Mouse (Mus musculus) hindbrain, postnatal 0 days (tissue): ENCODE data around the gene Stil. TPM values are rescaled to one million over a fixed set of nuclear protein-coding genes. Genes with fewer than 3 reads are reported as not detected.

Source experiments
- ATAC-seq: fragments of 200-750 bp; cut with Nextera tagmentation; 2 replicates; pipeline ENCODE4 v1.8.0; 2017; ENCODE audit warnings: mild to moderate bottlenecking, moderate TSS enrichment, moderate library complexity
- DNase-seq: peaks from one replicate; pipeline ENCODE4 v3.0.0-alpha.2; 2015; ENCODE audit warnings: low spot score
- H3K27ac ChIP-seq: fragments of 300-500 bp; sonication (generic); 2 replicates; pipeline ENCODE4 v1.5.1; 2014; ENCODE audit warnings: mild to moderate bottlenecking
- H3K27me3 ChIP-seq: fragments of 300-500 bp; sonication (generic); 2 replicates; pipeline ENCODE4 v1.6.1; 2014; ENCODE audit warnings: low read length, mixed read lengths; ENCODE audit not compliant: insufficient read depth
- H3K36me3 ChIP-seq: fragments of 300-500 bp; sonication (generic); 2 replicates; pipeline ENCODE4 v1.6.1; 2014; ENCODE audit warnings: low read length, mixed read lengths; ENCODE audit not compliant: insufficient read depth
- H3K4me1 ChIP-seq: fragments of 300-500 bp; sonication (generic); 2 replicates; pipeline ENCODE4 v1.6.1; 2014; ENCODE audit warnings: antibody characterized with exemption, low read length, mixed read lengths; ENCODE audit not compliant: insufficient read depth
- H3K4me2 ChIP-seq: fragments of 300-500 bp; sonication (generic); 2 replicates; pipeline ENCODE4 v1.6.1; 2014; ENCODE audit warnings: low read depth, mild to moderate bottlenecking, low read length, moderate library complexity, mixed read lengths
- H3K4me3 ChIP-seq: fragments of 300-500 bp; sonication (generic); 2 replicates; pipeline ENCODE4 v1.5.1; 2014; ENCODE audit warnings: low read length
- H3K9ac ChIP-seq: fragments of 300-500 bp; sonication (generic); replicated peaks from 2 replicates; pipeline ENCODE4 v1.6.1; 2014; ENCODE audit warnings: mild to moderate bottlenecking, low read length, moderate library complexity, mixed read lengths
- H3K9me3 ChIP-seq: fragments of 300-500 bp; sonication (generic); 2 replicates; pipeline ENCODE4 v1.6.1; 2016; ENCODE audit warnings: low read length, mixed read lengths
- CTCF ChIP-seq: IDR thresholded peaks from 2 replicates; pipeline ENCODE4 v1.5.1; 2016; ENCODE audit warnings: antibody characterized with exemption, control low read depth, low read depth
- WGBS: fragments of 180-500 bp; shearing (Covaris S2); extraction: QIAGEN DNeasy Blood & Tissue Kit; methylation state at CpG from one replicate; pipeline ENCODE4 v1.1.7; 2014; 5-methylcytosine and 5-hydroxymethylcytosine counted together
- polyA plus RNA-seq: library from polyadenylated mRNA; unstranded; fragments of >200 nt; fragmentation: Nextera tagmentation; extraction: Ambion mirVana; gene quantifications from 2 replicates; pipeline ENCODE4 v1.2.1, GENCODE M21; 2015
- total RNA-seq: library from RNA; depleted of rRNA; stranded (reverse); fragments of >200 nt; gene quantifications from 2 replicates; pipeline ENCODE4 v1.2.3, GENCODE M21; 2014

Gene Stil
- total and polyA plus RNA-seq, 2 experiments from 2014 or later: 2.3 to 2.8 TPM

DNA sequence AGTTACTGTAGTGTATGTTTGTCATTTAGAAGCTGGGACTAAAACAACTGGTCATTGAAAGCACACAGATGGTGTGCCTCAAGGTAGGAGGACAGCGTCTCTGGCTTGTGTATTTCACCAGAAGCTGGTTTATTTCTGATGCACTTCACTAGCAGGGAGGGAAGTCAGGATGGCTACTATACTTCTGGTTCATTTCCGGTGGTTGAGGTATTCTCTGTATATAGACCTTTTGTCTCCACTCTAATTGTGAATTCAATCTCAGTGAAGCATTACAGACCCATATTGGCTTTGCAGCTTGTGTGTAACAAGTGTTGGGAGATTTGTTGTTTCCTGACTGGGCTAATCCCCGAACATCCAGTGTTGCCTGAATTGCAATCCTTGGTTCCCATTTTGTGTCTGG, 60.8 kb downstream of the Stil start:
- Histone ChIP-seq H3K27ac (no peak overlapping the region), H3K4me1 (no peaks in the 10 kb centered on the region), H3K9ac (no peak overlapping the region), H3K36me3 (no peaks in the 10 kb centered on the region), H3K4me2 (peak overlapping the region; percentile 6; the same call in 1 of the 2 replicates), H3K9me3 (no peaks in the 10 kb centered on the region), H3K4me3 (no peak overlapping the region), H3K27me3 (peaks cover 60% of the 10 kb centered on the region)
- no peak for DNase-seq
- no peak for ATAC-seq
- WGBS: 14% methylated on average over 3 of the region's 3 CpGs
- TF ChIP-seq CTCF: no peak

GRCm38 (mm10) chr4:115062540-115062874, 62.5 kb downstream of the Stil start:
- H3K4me1 ChIP-seq: no peaks in the 10 kb centered on the region
- peak overlapping the region; percentile 73 for H3K4me2 ChIP-seq
- peaks cover 64% of the 10 kb centered on the region for H3K27me3 ChIP-seq
- H3K9ac ChIP-seq: no peak overlapping the region
- H3K9me3 ChIP-seq: no peaks in the 10 kb centered on the region
- no peaks in the 10 kb centered on the region for H3K36me3 ChIP-seq
- H3K4me3 ChIP-seq: peak overlapping the region; percentile 47
- TF ChIP-seq CTCF: no peak
- DNase-seq: no peak
- no peak for ATAC-seq
- H3K27ac ChIP-seq: no peak overlapping the region
- under 1% methylated on average over 9 of the region's 9 CpGs for WGBS

DNA sequence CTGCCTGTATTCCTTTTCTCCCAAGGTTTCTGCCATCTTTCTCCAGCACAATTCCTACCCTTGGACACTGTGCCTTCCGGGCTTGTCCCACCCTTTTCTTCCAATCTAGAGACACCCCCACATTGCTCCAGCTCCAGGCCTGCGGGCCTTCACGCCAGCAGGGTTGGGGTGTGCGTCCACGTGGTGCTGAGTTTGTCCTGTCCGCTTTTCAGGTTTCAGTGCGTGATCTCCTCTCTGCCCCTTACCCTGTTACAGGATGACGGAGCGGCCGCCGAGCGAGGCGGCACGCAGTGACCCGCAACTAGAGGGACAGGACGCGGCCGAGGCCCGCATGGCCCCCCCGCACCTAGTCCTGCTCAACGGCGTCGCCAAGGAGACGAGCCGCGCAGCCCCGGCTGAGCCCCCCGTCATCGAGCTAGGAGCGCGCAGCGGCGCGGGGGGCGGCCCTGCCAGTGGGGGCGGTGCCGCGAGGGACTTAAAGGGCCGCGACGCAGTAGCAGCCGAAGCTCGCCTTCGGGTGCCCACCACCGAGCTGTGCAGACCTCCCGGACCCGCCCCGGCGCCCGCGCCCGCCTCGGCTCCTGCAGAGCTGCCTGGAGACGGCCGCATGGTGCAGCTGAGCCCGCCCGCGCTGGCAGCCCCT, 63.0 kb downstream of the Stil start:
- 1% methylated on average over 48 of the region's 58 CpGs for WGBS
- H3K9ac ChIP-seq: peak overlapping the region; percentile 25
- DNase-seq (peak; percentile 55), ATAC-seq (peak; percentile 80)
- TF ChIP-seq CTCF: no peak
- H3K36me3 ChIP-seq: no peaks in the 10 kb centered on the region
- H3K4me1 ChIP-seq: no peaks in the 10 kb centered on the region
- peaks cover 59% of the 10 kb centered on the region for H3K27me3 ChIP-seq
- H3K4me2 ChIP-seq: peak overlapping the region; percentile 73
- no peaks in the 10 kb centered on the region for H3K9me3 ChIP-seq
- no peak overlapping the region for H3K27ac ChIP-seq
- H3K4me3 ChIP-seq: peak overlapping the region; percentile 47

GRCm38 (mm10) chr4:115063518-115064239, 63.7 kb downstream of the Stil start:
- H3K27ac ChIP-seq: no peak overlapping the region
- H3K27me3 ChIP-seq: peaks cover 54% of the 10 kb centered on the region
- H3K4me3 ChIP-seq: peak overlapping the region; percentile 47
- no peaks in the 10 kb centered on the region for H3K4me1 ChIP-seq
- H3K9ac ChIP-seq: peak overlapping the region; percentile 25
- H3K36me3 ChIP-seq: no peaks in the 10 kb centered on the region
- TF ChIP-seq CTCF: no peak
- no peaks in the 10 kb centered on the region for H3K9me3 ChIP-seq
- peak overlapping the region; percentile 73 for H3K4me2 ChIP-seq
- ATAC-seq (peak; percentile 22; the same call in 1 of the 2 replicates), DNase-seq (no peak)
- WGBS: 2% methylated on average over 31 of the region's 31 CpGs

GRCm38 (mm10) chr4:115071668-115072067, 71.7 kb downstream of the Stil start:
- WGBS: 36% methylated on average over 1 of the region's 1 CpGs
- no peak for TF ChIP-seq CTCF
- Histone ChIP-seq H3K36me3 (no peaks in the 10 kb centered on the region), H3K27ac (no peak overlapping the region), H3K4me1 (no peaks in the 10 kb centered on the region), H3K9me3 (no peaks in the 10 kb centered on the region), H3K9ac (no peak overlapping the region), H3K4me3 (no peak overlapping the region), H3K4me2 (no peak overlapping the region), H3K27me3 (no peaks in the 10 kb centered on the region)
- no peak for ATAC-seq
- DNase-seq: no peak

- Histone ChIP-seq H3K4me3 (no peak overlapping the region), H3K27ac (no peak overlapping the region), H3K4me1 (peaks cover 9% of the 10 kb centered on the region), H3K4me2 (no peak overlapping the region), H3K9me3 (no peaks in the 10 kb centered on the region), H3K27me3 (no peaks in the 10 kb centered on the region), H3K36me3 (no peaks in the 10 kb centered on the region), H3K9ac (no peak overlapping the region)
- TF ChIP-seq CTCF: no peak
- ATAC-seq: no peak
- no peak for DNase-seq
- WGBS: 90% methylated on average over 1 of the region's 1 CpGs
These were observed 74.8 kb downstream of the Stil start for GRCm38 (mm10) chr4:115074789-115075188.
